Mouse (Mus musculus): ENCODE measurements around the gene Fam166b. TPM values are rescaled to one million over a fixed set of nuclear protein-coding genes. Genes with fewer than 3 reads are reported as not detected.

The Fam166b gene
- polyA plus RNA-seq, 1 experiment from 2014 or later: 0.28 TPM

GRCm38 (mm10) chr4:43442456-43443361 lies 13.8 kb upstream of the Fam166b start:
- Histone ChIP-seq H3K27ac (ENCODE audit: low read depth, low read length) (peak overlapping the region; percentile 85), H3K9me3 (ENCODE audit: control insufficient read depth, low read length) (no peaks in the 10 kb centered on the region), H3K4me2 (ENCODE audit: low read depth, low read length, severe bottlenecking) (peak overlapping the region; percentile 95), H3K9ac (ENCODE audit: low read length) (peak overlapping the region; percentile 94), H3K36me3 (ENCODE audit: control insufficient read depth, insufficient read depth, low read length) (no peaks in the 10 kb centered on the region; the same call in 1 of the 2 replicates), H3K4me1 (replicated peaks; ENCODE audit: control insufficient read depth, insufficient read depth, low read length) (peaks cover 1% of the 10 kb centered on the region; the same call in 1 of the 2 replicates), H3K4me3 (ENCODE audit: low read depth, low read length) (peak overlapping the region; percentile 95), H3K27me3 (ENCODE audit: control insufficient read depth, insufficient read depth, low read length) (no peaks in the 10 kb centered on the region)
- ATAC-seq (replicated peaks; ENCODE audit: low FRiP score) (peak; percentile 69), DNase-seq (ENCODE audit: low spot score) (peak; percentile 87)
- under 1% methylated on average over 86 of the region's 88 CpGs for WGBS

GRCm38 (mm10) chr4:43442044-43442443 lies 13.1 kb upstream of the Fam166b start:
- Histone ChIP-seq H3K36me3 (ENCODE audit: control insufficient read depth, insufficient read depth, low read length) (no peaks in the 10 kb centered on the region; the same call in 1 of the 2 replicates), H3K9me3 (ENCODE audit: control insufficient read depth, low read length) (no peaks in the 10 kb centered on the region), H3K4me3 (ENCODE audit: low read depth, low read length) (peak overlapping the region; percentile 95), H3K4me1 (replicated peaks; ENCODE audit: control insufficient read depth, insufficient read depth, low read length) (peaks cover 1% of the 10 kb centered on the region; the same call in 1 of the 2 replicates), H3K4me2 (ENCODE audit: low read depth, low read length, severe bottlenecking) (peak overlapping the region; percentile 95), H3K9ac (ENCODE audit: low read length) (peak overlapping the region; percentile 94), H3K27ac (ENCODE audit: low read depth, low read length) (peak overlapping the region; percentile 85), H3K27me3 (ENCODE audit: control insufficient read depth, insufficient read depth, low read length) (no peaks in the 10 kb centered on the region)
- ATAC-seq (replicated peaks; ENCODE audit: low FRiP score): peak; percentile 94
- DNase-seq (ENCODE audit: low spot score): peak; percentile 99
- under 1% methylated on average over 33 of the region's 33 CpGs for WGBS

GRCm38 (mm10) chr4:43441639-43442038 lies 12.7 kb upstream of the Fam166b start, which contains the start of gene Tesk1:
TSS of gene Tesk1 (plus strand) at chr4:43441939.
- peak within 1 kb of the TSS; percentile 95 for H3K4me3 ChIP-seq (ENCODE audit: low read depth, low read length)
- peak; percentile 16 for ATAC-seq (replicated peaks; ENCODE audit: low FRiP score)
- DNase-seq (ENCODE audit: low spot score): no peak
- H3K36me3 ChIP-seq (ENCODE audit: control insufficient read depth, insufficient read depth, low read length): no peaks in the 10 kb centered on the region; the same call in 1 of the 2 replicates
- peak within 1 kb of the TSS; percentile 85 for H3K27ac ChIP-seq (ENCODE audit: low read depth, low read length)
- H3K4me1 ChIP-seq (replicated peaks; ENCODE audit: control insufficient read depth, insufficient read depth, low read length): peaks cover 1% of the 10 kb centered on the region; the same call in 1 of the 2 replicates
- peak within 1 kb of the TSS; percentile 95 for H3K4me2 ChIP-seq (ENCODE audit: low read depth, low read length, severe bottlenecking)
- peak within 1 kb of the TSS; percentile 94 for H3K9ac ChIP-seq (ENCODE audit: low read length)
- no peaks in the 10 kb centered on the region for H3K9me3 ChIP-seq (ENCODE audit: control insufficient read depth, low read length)
- WGBS: 27% methylated on average over 4 of the region's 4 CpGs
- no peaks in the 10 kb centered on the region for H3K27me3 ChIP-seq (ENCODE audit: control insufficient read depth, insufficient read depth, low read length)

GRCm38 (mm10) chr4:43432832-43433231 lies 3.9 kb upstream of the Fam166b start:
- Histone ChIP-seq H3K9ac (ENCODE audit: low read length) (no peak overlapping the region), H3K4me3 (ENCODE audit: low read depth, low read length) (no peak overlapping the region), H3K27me3 (ENCODE audit: control insufficient read depth, insufficient read depth, low read length) (peaks cover 11% of the 10 kb centered on the region; the same call in 1 of the 2 replicates), H3K4me2 (ENCODE audit: low read depth, low read length, severe bottlenecking) (no peak overlapping the region), H3K9me3 (ENCODE audit: control insufficient read depth, low read length) (no peaks in the 10 kb centered on the region), H3K4me1 (replicated peaks; ENCODE audit: control insufficient read depth, insufficient read depth, low read length) (peaks cover 4% of the 10 kb centered on the region; the same call in 1 of the 2 replicates), H3K36me3 (ENCODE audit: control insufficient read depth, insufficient read depth, low read length) (no peaks in the 10 kb centered on the region), H3K27ac (ENCODE audit: low read depth, low read length) (no peak overlapping the region)
- 93% methylated on average over 1 of the region's 1 CpGs for WGBS
- ATAC-seq (replicated peaks; ENCODE audit: low FRiP score) (no peak), DNase-seq (ENCODE audit: low spot score) (no peak)

- Histone ChIP-seq H3K4me3 (ENCODE audit: low read depth, low read length) (no peak overlapping the region), H3K27me3 (ENCODE audit: control insufficient read depth, insufficient read depth, low read length) (peaks cover 22% of the 10 kb centered on the region; the same call in 1 of the 2 replicates), H3K9ac (ENCODE audit: low read length) (peak overlapping the region; percentile 49), H3K4me1 (replicated peaks; ENCODE audit: control insufficient read depth, insufficient read depth, low read length) (peaks cover 7% of the 10 kb centered on the region), H3K27ac (ENCODE audit: low read depth, low read length) (0 out of 2 replicates have a peak overlapping the region, but pooled peaks have one; percentile 48), H3K9me3 (ENCODE audit: control insufficient read depth, low read length) (no peaks in the 10 kb centered on the region), H3K36me3 (ENCODE audit: control insufficient read depth, insufficient read depth, low read length) (no peaks in the 10 kb centered on the region), H3K4me2 (ENCODE audit: low read depth, low read length, severe bottlenecking) (no peak overlapping the region)
- WGBS: 6% methylated on average over 4 of the region's 4 CpGs
- ATAC-seq (replicated peaks; ENCODE audit: low FRiP score) (peak; percentile 61; the same call in 1 of the 2 replicates), DNase-seq (ENCODE audit: low spot score) (peak; percentile 88)
These were observed 2.8 kb upstream of the Fam166b start for GRCm38 (mm10) chr4:43431690-43432089.

- ATAC-seq (replicated peaks; ENCODE audit: low FRiP score) (no peak), DNase-seq (ENCODE audit: low spot score) (peak; percentile 61)
- H3K9me3 ChIP-seq (ENCODE audit: control insufficient read depth, low read length): no peaks in the 10 kb centered on the region
- H3K27me3 ChIP-seq (ENCODE audit: control insufficient read depth, insufficient read depth, low read length): peaks cover 40% of the 10 kb centered on the region
- H3K4me1 ChIP-seq (replicated peaks; ENCODE audit: control insufficient read depth, insufficient read depth, low read length): peaks cover 17% of the 10 kb centered on the region
- no peak overlapping the region for H3K27ac ChIP-seq (ENCODE audit: low read depth, low read length)
- no peak overlapping the region; the same call in 1 of the 2 replicates for H3K9ac ChIP-seq (ENCODE audit: low read length)
- no peak overlapping the region for H3K4me3 ChIP-seq (ENCODE audit: low read depth, low read length)
- no peak overlapping the region for H3K4me2 ChIP-seq (ENCODE audit: low read depth, low read length, severe bottlenecking)
- peaks cover 4% of the 10 kb centered on the region; the same call in 1 of the 2 replicates for H3K36me3 ChIP-seq (ENCODE audit: control insufficient read depth, insufficient read depth, low read length)
- 22% methylated on average over 16 of the region's 16 CpGs for WGBS
These were observed 613 bp downstream of the Fam166b start for GRCm38 (mm10) chr4:43428180-43428861.

GRCm38 (mm10) chr4:43427501-43428179 lies 1.3 kb downstream of the Fam166b start:
- 16% methylated on average over 23 of the region's 23 CpGs for WGBS
- no peak overlapping the region for H3K27ac ChIP-seq (ENCODE audit: low read depth, low read length)
- H3K4me1 ChIP-seq (replicated peaks; ENCODE audit: control insufficient read depth, insufficient read depth, low read length): peaks cover 17% of the 10 kb centered on the region
- 0 out of 2 replicates have a peak overlapping the region, but pooled peaks have one; percentile 11 for H3K4me2 ChIP-seq (ENCODE audit: low read depth, low read length, severe bottlenecking)
- peaks cover 4% of the 10 kb centered on the region; the same call in 1 of the 2 replicates for H3K36me3 ChIP-seq (ENCODE audit: control insufficient read depth, insufficient read depth, low read length)
- peak; percentile 52 for DNase-seq (ENCODE audit: low spot score)
- H3K27me3 ChIP-seq (ENCODE audit: control insufficient read depth, insufficient read depth, low read length): peaks cover 40% of the 10 kb centered on the region
- ATAC-seq (replicated peaks; ENCODE audit: low FRiP score): no peak
- H3K9me3 ChIP-seq (ENCODE audit: control insufficient read depth, low read length): no peaks in the 10 kb centered on the region
- no peak overlapping the region for H3K4me3 ChIP-seq (ENCODE audit: low read depth, low read length)
- H3K9ac ChIP-seq (ENCODE audit: low read length): no peak overlapping the region

GRCm38 (mm10) chr4:43426487-43426886 lies 2.4 kb downstream of the Fam166b start:
- H3K4me1 ChIP-seq (replicated peaks; ENCODE audit: control insufficient read depth, insufficient read depth, low read length): peaks cover 17% of the 10 kb centered on the region
- WGBS: 48% methylated on average over 10 of the region's 10 CpGs
- H3K27me3 ChIP-seq (ENCODE audit: control insufficient read depth, insufficient read depth, low read length): peaks cover 40% of the 10 kb centered on the region
- DNase-seq (ENCODE audit: low spot score) (no peak), ATAC-seq (replicated peaks; ENCODE audit: low FRiP score) (no peak)
- H3K27ac ChIP-seq (ENCODE audit: low read depth, low read length): no peak overlapping the region
- H3K4me2 ChIP-seq (ENCODE audit: low read depth, low read length, severe bottlenecking): no peak overlapping the region
- H3K9me3 ChIP-seq (ENCODE audit: control insufficient read depth, low read length): no peaks in the 10 kb centered on the region
- H3K36me3 ChIP-seq (ENCODE audit: control insufficient read depth, insufficient read depth, low read length): peaks cover 4% of the 10 kb centered on the region; the same call in 1 of the 2 replicates
- H3K4me3 ChIP-seq (ENCODE audit: low read depth, low read length): no peak overlapping the region
- H3K9ac ChIP-seq (ENCODE audit: low read length): no peak overlapping the region

All from forebrain, embryonic 11.5 days (tissue).